Mouse (Mus musculus) megakaryocyte, embryonic 14.5 days (primary cell): ENCODE results near the gene Tmem59l.

Experiments
- FLI1 ChIP-seq: IDR thresholded peaks from 2 replicates; pipeline ENCODE4 v1.6.1; 2012; ENCODE audit warnings: low read length, inconsistent platforms, mixed read lengths
- GATA1 ChIP-seq: IDR thresholded peaks from 3 replicates; pipeline ENCODE4 v1.6.1; 2012; ENCODE audit warnings: mixed read lengths, low read length, inconsistent platforms, borderline replicate concordance

- TF ChIP-seq GATA1 (no peak), FLI1 (no peak)
Observed at GRCm38 (mm10) chr8:70467229-70467725, 19.9 kb downstream of the Tmem59l start.
